Mouse (Mus musculus) CH12F3 (cell line): ENCODE data around the gene Gm3727.
"Not testable (repeated sequence)": the region's sequence is repeated elsewhere in the genome, so short reads cannot be mapped to it uniquely, and the experiment has no call there.

ENCODE experiments used
- in situ Hi-C: fragments of 300-500 bp; cut with MboI; formaldehyde crosslinking; loops from 2 replicates; pipeline ENCODE4 v1.14.3; 2020; ENCODE audit warnings: low sequenced_read_pairs

Gene Gm3727

DNA sequence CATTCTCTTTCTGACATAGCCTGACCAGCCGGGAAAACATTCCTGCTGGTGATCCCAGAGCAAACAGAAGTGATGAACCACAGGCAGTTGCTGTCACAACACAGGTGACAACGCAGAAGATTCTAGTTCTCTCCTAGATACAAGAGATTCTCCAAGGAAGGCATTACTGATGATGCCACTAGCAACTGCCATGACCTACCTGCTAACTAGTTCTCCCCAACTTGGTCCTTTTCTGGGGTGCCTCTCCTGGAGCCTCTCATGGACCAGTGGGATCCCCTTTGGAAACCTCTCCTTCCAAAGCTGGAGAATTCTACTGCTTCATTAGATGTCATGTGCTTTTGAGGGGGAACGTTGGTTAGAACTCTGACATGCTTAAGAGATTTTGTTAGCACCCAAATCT is at the start of gene Gm3727:
Gene Gm3727, minus strand, starts transcription at position 101 of the 400 bp plus-strand sequence.
- in situ Hi-C loops, result not testable (repeated sequence)

DNA sequence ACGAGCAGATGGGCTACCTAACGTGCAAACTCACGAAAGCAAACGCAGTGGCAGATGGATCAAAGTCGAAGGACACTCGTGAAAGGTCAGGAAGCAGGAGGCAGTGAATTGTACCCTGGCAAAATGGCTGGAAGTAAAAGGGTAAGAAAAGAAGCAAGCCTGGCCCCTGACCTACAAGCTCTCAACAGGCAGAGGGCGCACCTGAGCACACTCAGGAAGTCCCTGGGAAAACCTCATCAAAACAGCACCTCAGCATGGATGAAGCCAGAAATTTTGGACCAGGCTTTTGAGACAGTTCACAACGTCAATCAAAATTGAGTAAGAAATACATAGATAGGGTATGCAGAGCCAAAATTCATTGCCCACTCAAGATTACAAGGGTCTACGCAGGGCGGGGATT is 21.0 kb downstream of the Gm3727 start:
- in situ Hi-C loops, result not testable (repeated sequence)
